Mouse (Mus musculus) gastrocnemius, postnatal 14 days (tissue): ENCODE data around the gene Otub1. TPM values are rescaled to one million over a fixed set of nuclear protein-coding genes. Genes with fewer than 3 reads are reported as not detected.

Experiments used
- DNase-seq: peaks from one replicate; pipeline ENCODE4 v3.0.0; 2021; ENCODE audit warnings: mixed read lengths
- intact Hi-C: fragments of 180-260 bp; cut with DNase I; formaldehyde crosslinking; loops from one replicate; pipeline ENCODE4 v1.15.1; 2025; ENCODE audit warnings: low total_unique reads
- total RNA-seq, 2 experiments: library from RNA; stranded (reverse); gene quantifications; 2 replicates each; pipeline ENCODE4 v1.2.3; 2021

Gene Otub1
- total RNA-seq, 2 experiments from 2014 or later: 52.6 to 62.6 TPM

DNA sequence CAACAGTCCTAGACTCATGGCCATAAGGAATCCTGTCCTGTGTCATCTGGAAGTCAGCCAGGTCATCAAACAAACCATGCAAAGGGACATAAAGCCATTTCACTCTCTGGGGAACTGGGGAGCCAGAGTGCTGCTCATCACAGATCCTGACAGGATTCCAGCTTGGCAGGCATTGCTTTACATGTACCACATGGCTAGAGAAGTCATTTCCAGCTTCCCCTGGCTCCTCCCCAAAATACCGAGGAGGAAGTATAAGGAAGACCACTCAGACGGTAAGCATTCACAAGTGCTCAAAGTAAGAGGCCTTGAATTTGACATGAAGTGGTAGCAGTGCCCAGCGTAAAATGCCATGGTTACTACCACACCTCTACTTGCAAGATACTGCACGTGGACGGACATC is 8.4 kb upstream of the Otub1 start:
- no peak for DNase-seq
- intact Hi-C loops: no loop called here

DNA sequence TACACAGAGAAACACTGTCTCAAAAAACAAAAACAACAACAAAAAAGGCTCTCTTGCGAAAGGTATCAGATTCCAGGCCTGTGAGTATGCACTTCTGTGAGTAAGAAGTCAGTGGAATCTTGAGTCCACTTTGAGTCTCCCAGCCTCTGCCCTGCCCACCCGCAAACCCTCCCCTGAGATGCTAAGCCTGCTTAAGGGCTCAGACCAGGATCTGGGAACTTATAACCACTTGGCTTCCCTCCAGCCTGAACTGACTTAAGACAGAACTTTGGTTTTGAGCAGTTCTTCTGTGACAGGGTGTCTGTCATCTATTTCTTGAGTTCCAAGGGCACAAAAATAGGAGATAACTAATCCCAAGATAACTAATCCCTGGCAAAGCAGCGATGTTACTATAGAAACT is 6.9 kb upstream of the Otub1 start:
- intact Hi-C loops: no loop called here
- DNase-seq: no peak

DNA sequence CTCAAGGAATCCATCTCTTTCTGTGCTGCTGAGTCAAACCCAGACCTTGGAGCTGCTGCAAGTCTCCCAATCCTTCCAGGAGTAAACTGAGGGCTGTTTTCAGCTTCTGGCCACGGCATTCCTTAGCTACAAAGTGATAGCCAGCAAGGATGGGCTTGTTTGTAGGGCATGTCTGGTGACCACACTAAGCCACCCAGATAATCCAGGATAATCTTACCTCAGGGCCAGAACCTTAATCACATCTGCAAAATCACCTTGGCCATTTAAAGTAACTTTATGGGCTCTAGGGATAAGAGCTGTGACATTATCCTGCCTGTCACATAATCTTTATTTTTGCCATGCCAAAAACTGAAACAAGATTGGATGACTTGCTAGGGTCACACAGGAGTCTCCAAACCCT is 6.1 kb upstream of the Otub1 start:
- intact Hi-C loops: no loop called here
- DNase-seq: no peak

DNA sequence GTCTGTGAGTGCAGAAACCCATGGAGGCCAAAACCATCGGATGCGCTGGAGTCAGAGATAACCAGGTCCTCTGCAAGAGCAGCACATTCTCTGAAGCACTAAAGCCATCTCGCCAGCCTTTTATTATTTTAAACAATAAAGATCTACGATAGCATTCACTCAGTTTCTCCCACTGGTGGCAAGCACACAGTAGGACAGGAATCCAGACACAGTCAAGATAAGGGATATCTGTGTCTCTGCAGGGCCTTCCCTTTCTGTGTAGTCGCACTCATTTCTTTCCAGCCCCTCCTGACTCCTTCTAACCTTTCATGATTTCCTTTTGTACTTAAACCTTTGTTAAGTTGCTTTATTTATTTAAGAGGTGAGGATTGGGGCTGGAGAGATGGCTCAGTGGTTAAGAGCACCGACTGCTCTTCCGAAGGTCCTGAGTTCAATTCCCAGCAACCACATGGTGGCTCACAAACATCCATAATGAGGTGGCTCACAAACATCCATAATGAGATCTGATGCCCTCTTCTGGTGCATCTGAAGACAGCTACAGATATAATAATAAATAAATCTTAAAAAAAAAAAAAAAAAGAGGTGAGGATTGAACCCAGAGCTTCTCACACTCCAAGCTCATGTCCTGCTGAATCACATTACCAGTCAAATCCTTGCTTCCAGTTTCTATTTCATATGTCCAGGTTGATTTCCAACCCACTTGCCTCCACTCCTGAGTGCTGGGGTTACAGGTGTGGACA is 4.0 kb upstream of the Otub1 start:
- DNase-seq: no peak
- intact Hi-C loops: no loop called here

DNA sequence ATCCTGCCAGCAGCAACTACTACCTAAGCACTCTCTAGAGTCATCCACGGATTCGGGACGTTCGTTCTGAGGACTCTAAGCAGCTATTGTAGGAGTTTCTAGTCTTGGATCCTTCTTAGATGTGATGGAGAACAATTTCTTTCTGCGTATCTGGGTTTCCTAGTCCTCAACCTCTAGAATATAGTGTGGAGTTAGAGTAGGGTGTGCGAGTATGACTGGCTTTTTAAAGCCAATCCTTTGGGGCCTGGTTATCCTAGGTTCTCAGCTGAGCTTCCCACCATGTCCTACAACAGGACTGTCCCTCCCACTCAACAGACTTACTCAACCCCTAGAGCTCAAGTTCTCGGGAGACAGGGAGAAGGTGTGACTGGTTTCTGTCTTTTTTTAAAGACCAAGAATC is 790 bp downstream of the Otub1 start:
- no peak for DNase-seq
- intact Hi-C loops: no loop called here

DNA sequence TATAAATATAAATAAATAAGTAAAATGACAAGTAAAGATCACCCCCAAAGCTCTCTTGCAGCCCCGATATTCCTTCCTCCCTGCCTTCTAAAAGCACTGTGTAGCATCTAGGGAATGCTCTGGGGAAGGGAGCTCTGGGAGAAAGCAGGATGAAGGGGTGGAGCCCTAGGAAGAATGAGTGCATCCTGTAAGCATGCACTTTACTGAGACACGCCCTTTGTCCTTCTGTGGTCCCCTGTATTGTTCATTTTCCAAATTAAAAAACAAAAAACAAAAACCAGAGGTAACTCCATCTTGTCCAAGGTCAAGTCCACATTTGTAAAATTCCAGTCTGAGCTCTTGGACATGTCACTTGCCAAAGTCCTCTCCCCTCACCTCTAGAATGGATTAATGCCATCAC is 1.2 kb downstream of the Otub1 start:
- no peak for DNase-seq
- intact Hi-C loops: no loop called here

DNA sequence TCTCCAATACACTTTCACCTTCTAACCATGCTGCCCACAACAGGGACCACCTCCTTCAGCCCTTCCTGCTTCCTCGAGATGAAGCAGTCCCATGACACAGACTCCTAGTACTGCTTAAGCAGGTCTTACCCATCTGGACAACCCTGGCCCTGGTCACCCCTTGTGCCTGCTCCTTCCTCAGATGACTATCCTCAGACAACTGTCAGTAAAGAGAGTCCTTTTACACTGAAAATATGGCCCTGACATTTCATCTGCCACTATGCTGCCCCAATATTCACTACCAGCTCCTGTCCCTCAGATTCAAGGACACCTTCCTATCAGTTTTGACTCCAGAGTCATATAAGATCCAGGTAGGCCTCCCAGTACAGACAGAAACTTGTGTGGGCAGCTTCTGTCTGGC is 5.7 kb downstream of the Otub1 start:
- no peak for DNase-seq
- intact Hi-C loops: no loop called here

DNA sequence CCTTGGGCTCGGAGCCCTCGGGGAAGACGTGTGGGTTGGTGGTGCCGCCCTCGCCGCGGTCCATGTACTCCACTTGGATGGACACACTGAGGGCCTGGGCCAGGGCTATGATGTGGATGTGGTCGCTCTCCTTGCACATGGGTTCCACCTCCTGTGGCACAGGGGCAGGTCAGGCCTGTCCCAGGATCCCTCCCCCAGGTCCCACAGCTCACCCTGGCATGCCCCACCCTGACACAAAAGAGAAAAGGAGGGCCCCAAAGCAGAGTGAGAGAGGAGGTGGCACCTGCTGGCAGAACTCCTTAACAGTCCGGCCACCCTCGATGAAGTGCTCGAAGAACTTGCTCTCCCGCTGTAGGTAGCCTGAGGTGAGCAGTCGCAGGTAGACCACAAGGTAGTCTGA is 7.0 kb downstream of the Otub1 start:
- intact Hi-C loops: no loop called here
- DNase-seq: no peak

DNA sequence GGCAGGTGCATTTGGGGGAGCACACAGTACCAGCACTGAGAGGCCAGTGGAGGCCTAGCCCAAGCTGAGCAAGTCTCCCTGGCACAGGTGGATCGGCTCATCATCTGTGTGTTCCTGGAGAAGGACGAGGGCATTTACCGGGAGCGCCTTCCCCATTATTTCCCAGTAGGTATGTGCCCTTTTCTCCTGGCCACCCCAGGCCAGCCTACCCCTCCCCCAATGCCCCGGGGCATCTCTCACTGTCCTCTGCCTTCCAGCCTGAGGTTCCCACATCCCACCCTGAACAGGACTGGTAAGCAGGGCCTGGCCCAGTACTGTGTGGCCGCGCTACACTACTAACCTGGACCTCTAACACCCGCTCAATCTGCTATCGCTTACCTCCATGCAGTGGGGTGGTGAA is 8.7 kb downstream of the Otub1 start:
- peak; percentile 10 for DNase-seq
- intact Hi-C loops: loop anchor here (2.0 kb wide), 1 partner anchor 131 kb away; no protein-coding TSS in a partner anchor

DNA sequence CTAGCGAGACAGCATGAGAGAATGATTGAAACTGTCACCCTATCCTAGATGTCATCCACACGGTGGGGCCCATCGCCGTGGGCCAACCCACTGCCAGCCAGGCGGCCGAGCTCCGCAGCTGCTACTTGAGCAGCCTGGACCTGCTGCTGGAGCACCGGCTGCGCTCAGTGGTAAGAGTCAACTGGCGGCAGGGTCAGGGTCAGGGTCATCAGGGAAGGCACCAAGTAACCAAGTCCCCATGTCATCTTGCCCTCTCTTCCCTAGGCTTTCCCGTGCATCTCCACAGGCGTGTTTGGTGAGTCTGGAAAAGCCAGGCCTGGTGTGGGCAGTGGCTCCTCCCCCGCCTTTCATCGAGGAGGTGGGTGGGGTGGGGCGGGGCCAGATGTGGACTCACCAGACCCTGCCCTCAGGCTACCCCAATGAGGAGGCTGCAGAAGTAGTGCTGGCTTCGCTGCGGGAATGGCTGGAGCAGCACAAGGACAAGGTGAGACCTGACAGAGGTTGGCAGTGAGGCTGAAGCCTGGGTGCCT is 9.3 kb downstream of the Otub1 start:
- DNase-seq: no peak
- intact Hi-C loops: loop anchor here (2.0 kb wide), 1 partner anchor 130 kb away; no protein-coding TSS in a partner anchor

DNA sequence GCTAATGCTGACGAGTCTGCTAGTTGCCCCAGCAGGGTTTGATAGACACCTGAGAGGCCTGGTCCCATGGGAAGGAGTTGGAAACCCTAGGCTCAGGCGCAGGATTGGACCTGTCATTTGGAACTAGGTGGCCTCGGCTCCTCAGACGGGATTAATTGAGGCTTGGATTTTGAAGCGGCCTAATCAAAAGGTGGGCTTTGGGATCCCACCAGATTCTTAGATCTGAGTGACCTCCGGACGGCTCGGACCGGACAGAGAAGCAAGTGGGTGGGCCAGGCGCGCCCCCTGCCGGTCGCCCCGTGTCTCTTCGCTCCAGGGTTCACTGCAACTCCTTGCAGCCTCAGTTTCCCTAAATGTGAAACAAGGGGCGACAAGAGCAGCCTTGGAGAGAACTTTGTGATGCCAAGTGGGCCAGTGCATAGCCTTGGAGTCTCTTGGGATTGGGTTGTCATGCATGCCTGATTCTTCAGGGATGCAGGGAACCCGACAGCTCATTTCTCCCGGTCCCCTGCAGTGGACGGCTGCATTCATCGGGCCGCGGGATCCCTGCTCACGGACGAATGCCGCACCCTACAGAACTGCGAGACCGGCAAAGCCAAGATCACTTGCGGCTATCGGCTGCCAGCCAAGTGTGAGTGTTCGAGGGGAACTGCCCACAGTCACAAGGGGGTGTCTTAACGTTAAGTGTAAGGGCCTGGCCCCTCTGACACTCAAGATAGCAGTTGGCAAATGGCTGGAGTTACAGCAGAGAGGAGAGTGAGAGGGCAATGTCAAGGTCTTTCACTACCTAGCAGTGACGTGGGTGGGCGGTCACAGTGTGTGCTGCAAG is 10.0 kb downstream of the Otub1 start:
- peak; percentile 69 for DNase-seq
- intact Hi-C loops: loop anchor here (2.0 kb wide), 1 partner anchor 129 kb away; no protein-coding TSS in a partner anchor

DNA sequence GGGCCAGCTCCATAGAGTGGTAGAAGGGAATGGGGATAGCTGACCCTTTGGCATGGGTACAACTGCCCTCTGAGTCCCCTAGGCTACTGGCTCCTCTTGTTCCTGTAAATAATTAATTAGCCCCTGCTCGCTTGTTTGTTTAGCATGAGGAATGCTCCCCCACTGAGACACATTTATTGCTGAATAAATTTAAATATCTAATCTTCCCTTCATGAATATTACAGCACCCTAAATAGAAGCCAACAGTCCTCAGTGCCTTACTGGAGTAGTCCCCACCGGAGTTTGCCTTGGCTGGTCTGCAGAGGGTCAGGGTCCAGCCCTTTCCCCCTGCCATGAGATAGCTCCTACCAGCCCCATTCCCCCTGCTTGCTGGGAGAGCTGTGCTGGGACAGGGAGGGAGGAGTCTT is 13.6 kb downstream of the Otub1 start:
- DNase-seq: no peak
- intact Hi-C loops: no loop called here

DNA sequence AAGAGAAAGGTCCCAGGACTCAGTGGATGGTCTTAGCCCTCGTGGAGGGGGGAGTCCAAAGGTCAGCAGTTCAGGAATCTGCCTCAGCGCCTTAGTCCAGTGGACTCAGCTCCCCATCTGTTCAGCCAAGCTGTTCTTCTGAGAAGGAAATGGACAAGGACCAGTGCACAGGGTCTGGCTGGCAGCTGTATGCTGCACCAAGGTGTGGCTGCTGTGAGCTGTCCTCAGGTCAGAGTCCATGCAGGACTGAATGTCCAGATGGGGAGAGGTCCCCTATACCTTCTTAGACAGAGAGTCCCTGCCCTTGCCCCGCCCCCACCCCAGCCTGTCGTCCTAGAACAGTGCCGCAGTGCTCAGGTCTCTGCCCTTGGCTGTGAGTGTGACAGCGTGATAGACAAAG is 14.5 kb downstream of the Otub1 start:
- intact Hi-C loops: no loop called here
- DNase-seq: no peak

DNA sequence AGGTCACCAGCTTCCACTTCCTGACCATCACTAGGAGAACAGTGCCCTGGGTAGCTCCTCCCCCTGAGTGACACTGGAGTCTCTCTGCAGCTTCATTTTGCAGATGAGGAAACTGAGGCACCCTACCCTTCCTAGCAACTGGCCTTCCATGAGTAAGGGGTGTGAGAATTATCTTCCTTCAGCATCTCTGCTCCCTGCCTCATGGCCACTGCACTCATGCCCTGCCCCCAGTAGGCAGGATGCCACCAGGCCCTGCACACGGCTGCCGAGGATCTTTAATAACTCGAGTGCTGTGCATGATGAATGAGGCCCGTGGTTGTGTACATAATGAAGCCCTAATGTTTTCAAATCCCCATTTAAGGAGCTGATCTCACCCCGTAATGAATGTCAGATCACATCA is 15.1 kb downstream of the Otub1 start:
- intact Hi-C loops: no loop called here

DNA sequence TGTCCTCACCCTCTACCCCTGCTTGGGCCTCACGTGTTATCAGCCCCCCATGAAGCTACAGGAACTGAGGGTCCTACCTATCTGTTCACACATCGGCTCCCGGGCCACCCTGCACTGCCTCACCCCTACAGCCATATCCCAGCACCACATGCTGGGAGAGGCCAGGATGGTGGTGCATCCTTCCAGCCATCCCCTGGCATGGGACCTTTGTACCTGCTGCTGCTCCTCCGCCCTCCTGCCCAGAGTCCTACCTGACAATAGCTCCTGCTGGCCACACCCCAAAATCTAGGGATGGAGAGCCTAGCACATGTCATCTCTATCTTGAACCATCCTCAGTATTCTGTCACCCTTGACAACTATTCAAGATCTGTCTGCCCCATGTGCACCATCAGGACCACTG is 17.1 kb downstream of the Otub1 start:
- intact Hi-C loops: no loop called here
- DNase-seq: no peak

More for the DNA sequence above, 15.1 kb downstream of the Otub1 start:
- no peak for DNase-seq

DNA sequence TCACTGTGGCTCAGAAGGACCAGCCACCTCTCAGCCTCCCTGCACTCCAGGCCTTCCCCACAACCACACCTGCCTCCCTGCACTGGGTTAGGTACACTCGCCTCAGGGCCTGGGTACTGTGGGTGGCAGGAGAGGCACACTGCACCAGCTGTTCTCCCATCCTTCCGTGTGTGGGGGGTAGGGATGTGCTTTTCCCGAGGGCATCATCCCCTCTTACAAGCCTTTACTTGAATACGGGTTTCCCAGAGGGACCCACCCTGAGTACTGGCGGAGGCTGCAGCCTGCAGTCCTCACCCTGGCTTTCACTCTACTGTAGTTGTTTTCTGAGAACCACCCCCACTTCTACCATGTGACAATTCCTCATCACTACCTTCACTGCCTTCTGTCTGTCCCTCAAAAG is 19.0 kb downstream of the Otub1 start:
- intact Hi-C loops: no loop called here
- DNase-seq: no peak

DNA sequence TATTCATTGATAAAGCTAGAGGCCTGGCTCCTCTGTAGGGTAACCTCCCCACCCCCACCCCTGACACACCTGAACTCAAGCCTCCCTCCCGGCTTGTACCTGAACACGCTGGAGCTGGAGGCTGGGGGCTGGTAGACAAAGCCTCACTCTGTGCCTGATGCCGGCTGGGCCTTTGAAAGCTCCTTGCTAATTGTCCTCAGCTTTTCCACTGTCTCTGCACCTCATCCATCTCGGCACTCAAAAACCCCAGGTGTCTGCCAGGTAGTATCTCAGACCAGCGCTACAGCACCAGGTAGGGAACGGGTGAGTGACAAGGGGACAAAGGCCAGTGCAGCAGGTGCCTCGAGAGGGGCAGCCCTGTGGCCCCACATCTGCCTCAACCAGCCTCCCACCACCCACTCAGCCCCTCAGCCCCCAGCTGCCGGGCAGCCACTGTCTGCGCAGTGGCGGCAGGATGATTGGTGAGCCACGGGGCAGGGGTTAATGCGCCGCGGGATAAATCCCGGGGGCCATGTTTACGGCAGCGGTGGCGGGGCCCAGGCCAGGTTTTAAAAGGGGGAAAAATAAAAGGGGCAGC is 20.3 kb downstream of the Otub1 start:
- no peak for DNase-seq
- intact Hi-C loops: no loop called here

DNA sequence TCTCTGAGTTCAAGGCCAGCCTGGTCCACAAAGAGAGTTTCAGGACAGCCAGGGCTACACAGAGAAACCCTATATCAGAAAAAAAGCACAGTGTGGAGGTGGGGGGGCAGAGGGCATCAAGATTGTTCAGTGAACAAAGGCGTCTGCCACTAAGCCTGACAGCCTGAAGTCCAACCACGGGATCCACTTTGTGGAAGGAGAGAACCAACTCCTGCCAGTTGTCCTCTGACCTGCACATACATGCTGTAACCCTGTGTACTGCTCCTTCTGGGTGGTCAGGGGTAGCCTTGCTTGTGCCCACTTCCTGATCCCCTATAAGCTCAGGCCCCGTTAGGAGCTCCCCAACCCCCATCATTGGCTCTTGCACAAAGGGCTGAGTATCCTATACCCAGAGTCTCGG is 21.1 kb downstream of the Otub1 start:
- intact Hi-C loops: no loop called here
- DNase-seq: no peak

DNA sequence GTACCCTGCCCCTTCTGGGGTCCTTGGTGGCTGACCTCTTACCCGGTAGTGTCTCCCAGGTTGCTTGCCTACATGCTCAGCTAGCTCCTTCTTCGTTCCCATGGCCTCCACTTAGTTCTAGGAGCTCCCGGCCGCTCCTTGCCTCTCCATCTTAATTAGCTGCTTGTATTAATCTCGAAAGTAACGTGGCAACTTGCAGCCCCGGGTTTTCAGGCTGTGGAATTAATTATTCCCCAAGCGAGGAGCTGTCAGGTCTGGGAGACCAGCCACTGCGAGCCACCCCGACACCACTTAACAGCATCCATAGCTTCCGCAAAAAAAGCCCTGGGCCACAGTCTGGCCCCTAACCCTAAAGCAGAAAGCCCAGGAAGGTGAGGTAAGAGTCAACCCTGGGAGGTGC is 22.7 kb downstream of the Otub1 start:
- intact Hi-C loops: no loop called here
- DNase-seq: no peak

DNA sequence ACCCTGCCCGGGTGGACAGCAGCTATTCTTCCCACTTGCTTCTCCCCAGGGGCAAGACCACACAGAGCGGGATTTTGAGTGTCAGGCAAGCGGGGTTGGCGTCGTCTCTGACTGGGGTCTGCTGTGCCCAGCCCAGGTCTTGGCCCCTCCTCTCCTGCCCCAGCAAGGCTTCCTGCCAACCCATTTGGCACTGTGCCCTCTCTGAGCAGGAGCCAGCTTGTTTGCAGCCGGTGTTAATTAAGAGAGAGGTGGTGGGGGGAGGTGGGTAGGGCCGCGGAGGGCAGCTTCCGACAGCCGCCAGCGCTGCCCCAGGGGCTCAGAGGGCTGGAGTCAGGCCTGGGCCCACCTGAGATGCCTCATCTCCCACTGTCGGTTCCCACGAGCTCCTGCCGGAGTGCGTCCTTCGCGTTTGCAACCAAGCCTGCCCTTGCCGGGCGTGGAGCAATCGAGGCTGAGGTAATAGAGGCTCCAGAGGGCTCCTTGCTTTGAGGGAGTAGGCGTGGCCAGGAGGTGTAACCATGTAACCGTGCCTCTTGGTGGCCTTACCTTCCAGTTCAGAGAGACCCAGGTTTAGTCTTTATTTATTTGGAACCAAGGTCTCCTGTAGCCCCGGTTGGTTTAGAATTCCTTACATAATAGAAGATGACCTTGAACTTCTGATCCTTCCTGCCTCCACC is 23.7 kb downstream of the Otub1 start:
- DNase-seq: no peak
- intact Hi-C loops: no loop called here
